Comparison of ENCODE assay signal across 26 mouse cellular contexts in the genomic region with DNA sequence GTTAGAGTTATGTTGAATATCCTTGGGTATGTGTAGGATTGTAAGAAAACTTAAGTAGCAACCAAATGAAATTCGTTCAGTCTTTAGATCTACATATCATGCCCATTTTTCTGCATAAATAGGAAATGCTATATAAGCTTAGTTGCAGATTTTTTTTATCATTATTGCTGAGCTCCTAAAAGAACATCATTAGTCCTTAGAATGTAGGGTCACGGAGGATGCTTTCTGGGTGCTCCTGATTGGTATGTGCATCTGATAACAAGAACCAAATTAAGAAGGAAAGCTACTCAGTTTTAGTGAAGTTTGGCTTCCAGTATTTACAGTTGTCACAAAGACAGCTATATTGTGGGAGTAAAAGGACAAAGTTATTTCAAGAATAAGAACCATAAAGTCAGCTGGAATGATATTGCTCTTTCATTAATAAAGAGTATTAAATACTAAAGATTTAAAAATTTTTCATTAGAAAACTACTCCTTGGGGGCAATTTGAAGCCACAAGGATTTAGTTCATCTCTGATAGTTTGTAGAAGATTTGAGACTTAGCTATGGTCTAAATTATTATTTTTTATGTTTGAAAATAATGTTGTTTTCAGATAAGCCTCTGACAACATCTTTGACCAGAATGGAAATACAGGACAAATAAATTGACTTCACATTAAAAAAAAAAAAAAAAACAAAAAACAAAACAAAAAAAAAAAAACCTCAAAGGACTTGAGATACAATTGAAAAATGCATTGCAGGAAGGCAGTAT.
"Had no signal": no experiment of that assay in that cellular context is flagged by ENCODE, and none has a peak within 500 bp of the region (broad histone marks: within the 10 kb centered on the region; RNA-seq: fewer than 3 reads in every experiment).

No protein-coding gene starts in this region.

- H3K36me3 ChIP-seq: heart, embryonic 13.5 days; heart, embryonic 15.5 days; hindbrain, embryonic 10.5 days; hindbrain, embryonic 12.5 days; limb, embryonic 13.5 days; limb, embryonic 15.5 days; liver, embryonic 12.5 days had no signal

- H3K27ac ChIP-seq: heart, adult 2 months; heart, embryonic 13.5 days; heart, embryonic 15.5 days; hindbrain, embryonic 10.5 days; hindbrain, embryonic 12.5 days; hindbrain, embryonic 14.5 days; layer of hippocampus, adult 2 months; limb, embryonic 13.5 days; limb, embryonic 15.5 days; liver, embryonic 12.5 days; liver, embryonic 14.5 days had no signal

- ATAC-seq: hindbrain, embryonic 16.5 days; intestine, embryonic 16.5 days; liver, embryonic 12.5 days had no signal

- H3K4me3 ChIP-seq: heart, adult 2 months; heart, embryonic 13.5 days; heart, embryonic 15.5 days; hindbrain, embryonic 10.5 days; hindbrain, embryonic 12.5 days; layer of hippocampus, adult 2 months; limb, embryonic 13.5 days; limb, embryonic 15.5 days; liver, embryonic 12.5 days had no signal

- H3K4me2 ChIP-seq: heart, embryonic 11.5 days; heart, embryonic 13.5 days; heart, embryonic 15.5 days; hindbrain, embryonic 12.5 days; hindbrain, embryonic 14.5 days; limb, embryonic 13.5 days; limb, embryonic 15.5 days; liver, embryonic 12.5 days had no signal

- H3K9ac ChIP-seq: heart, embryonic 13.5 days; heart, embryonic 15.5 days; hindbrain, embryonic 12.5 days; hindbrain, embryonic 14.5 days; limb, embryonic 13.5 days; limb, embryonic 15.5 days; liver, embryonic 12.5 days; liver, embryonic 14.5 days had no signal

- H3K27me3 ChIP-seq: heart, embryonic 13.5 days; heart, embryonic 15.5 days; hindbrain, embryonic 12.5 days; limb, embryonic 13.5 days; limb, embryonic 15.5 days; liver, embryonic 12.5 days had no signal

- H3K9me3 ChIP-seq: heart, embryonic 13.5 days; heart, embryonic 15.5 days; hindbrain, embryonic 10.5 days; hindbrain, embryonic 12.5 days; limb, embryonic 13.5 days; limb, embryonic 15.5 days; liver, embryonic 12.5 days had no signal

- H3K4me1 ChIP-seq: heart, embryonic 13.5 days; heart, embryonic 15.5 days; hindbrain, embryonic 10.5 days; hindbrain, embryonic 12.5 days; limb, embryonic 13.5 days; limb, embryonic 15.5 days; liver, embryonic 12.5 days had no signal

- DNase-seq: gastrocnemius, postnatal 14 days; gastrocnemius, postnatal 36 days; heart, adult 11 months; heart, adult 2 months; heart, postnatal 14 days; heart, postnatal 4 days; kidney, adult 11 months; kidney, adult 2 months; kidney, postnatal 10 days; kidney, postnatal 25 days; kidney, postnatal 4 days; layer of hippocampus, postnatal 36 days; left cerebral cortex, postnatal 4 days had no signal
